Mouse (Mus musculus) CD8-positive naive resting alpha-beta T cell, adult 2 months (primary cell): ENCODE measurements around the gene Faah.

Experiments
- DNase-seq, 2 experiments: peaks; one replicate each; pipeline ENCODE4 v3.0.0; 2022; ENCODE audit warnings: low read depth in 2 of 2, low spot score in 2 of 2

Gene Faah

DNA sequence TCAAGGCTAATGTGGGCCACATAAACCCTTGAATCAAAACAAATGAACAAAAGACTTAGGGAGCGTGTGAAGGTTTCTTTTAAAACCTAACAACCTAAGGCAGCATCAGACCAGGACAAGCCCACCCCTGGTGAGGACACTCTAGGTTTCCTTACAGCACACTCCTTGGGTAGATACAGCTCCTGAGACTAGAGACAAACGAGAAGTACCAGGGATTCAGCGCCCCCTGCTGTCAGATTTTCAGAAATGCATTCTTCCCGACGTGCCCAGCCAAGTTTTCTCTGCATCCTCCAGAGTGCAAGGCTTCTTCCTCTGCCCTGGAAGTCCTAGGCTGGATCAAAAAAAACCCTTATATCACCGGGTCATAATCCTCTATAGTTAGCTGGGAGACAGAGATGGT, 65.0 kb downstream of the Faah start:
- DNase-seq, result peak; percentile 26 to 58

DNA sequence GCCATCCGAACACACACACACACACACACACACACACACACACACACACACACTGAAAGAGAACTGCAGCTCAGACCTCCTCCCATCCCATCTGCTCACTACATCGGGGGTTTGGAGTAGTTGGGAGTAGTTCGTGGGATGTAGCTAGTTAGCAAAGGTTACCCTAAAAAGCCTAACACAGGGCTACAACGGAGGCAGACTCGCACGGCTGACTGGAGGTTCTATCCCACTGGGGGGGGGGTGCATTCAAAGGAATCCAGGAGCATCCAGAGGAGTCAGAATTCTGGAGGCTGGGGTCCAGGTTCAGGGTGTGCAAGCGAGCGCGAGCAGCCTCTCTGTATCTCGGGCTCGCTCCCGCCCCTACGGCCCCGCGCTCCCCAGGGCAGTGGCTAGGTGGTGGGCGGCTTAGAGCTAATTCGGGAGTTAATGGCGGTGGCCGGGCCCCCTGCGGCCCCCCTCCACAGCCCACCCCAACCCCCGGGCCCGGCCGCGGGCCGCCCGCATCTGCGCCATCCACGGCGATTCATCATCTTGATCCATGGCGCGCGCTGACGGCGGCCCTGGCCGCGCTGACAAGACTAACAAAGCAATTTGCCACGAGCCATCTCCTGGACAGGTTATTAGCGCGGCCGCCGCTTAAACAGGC, 73.9 kb downstream of the Faah start:
- DNase-seq, result no peak

DNA sequence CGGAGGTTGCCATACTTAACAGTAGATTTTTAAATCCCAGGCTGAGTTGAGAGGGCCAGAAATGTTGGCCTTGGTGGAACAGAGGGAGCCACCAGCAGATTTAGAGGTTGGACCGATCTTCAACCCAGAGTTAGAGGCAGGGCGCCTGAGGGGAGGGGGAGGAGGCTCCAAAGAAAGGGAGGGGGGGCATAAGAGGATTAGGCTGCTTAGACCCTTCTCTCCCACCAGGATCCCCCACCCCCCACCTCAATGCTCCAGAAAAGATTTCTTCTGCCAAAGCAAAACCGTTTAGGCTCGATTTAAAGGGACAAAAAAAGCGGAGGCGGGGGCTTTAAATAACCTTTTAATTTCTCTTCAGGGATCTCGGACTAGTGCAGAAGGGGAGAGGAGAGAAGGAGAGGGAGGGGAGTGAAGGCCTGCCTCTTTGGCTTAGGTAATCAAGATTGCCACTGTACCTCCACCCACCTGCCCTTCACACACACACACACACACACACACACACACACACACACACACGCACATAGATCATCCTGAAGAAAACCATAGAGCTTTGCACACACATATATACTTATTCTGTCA, 76.4 kb downstream of the Faah start:
- no peak for DNase-seq

DNA sequence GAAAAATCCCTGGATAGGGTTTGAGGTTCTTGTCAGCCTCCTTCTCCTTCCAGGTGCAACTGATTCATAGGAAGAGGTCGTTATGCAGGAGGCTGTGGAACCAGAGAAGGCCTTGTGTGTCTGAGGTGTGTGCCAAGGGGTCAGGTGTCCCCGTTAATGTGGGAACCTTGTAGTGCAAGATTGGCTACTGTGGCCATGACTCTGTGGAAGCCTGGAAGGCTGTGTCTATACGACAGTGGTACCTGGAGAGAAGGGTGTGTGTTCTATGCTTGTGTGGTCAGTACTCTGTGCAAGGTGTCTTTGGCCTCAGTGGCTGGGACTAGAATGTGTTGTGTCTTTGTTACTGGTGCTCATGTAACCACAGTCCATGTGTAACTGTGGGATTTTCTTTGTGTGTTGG, 77.0 kb downstream of the Faah start:
- DNase-seq, result no peak

DNA sequence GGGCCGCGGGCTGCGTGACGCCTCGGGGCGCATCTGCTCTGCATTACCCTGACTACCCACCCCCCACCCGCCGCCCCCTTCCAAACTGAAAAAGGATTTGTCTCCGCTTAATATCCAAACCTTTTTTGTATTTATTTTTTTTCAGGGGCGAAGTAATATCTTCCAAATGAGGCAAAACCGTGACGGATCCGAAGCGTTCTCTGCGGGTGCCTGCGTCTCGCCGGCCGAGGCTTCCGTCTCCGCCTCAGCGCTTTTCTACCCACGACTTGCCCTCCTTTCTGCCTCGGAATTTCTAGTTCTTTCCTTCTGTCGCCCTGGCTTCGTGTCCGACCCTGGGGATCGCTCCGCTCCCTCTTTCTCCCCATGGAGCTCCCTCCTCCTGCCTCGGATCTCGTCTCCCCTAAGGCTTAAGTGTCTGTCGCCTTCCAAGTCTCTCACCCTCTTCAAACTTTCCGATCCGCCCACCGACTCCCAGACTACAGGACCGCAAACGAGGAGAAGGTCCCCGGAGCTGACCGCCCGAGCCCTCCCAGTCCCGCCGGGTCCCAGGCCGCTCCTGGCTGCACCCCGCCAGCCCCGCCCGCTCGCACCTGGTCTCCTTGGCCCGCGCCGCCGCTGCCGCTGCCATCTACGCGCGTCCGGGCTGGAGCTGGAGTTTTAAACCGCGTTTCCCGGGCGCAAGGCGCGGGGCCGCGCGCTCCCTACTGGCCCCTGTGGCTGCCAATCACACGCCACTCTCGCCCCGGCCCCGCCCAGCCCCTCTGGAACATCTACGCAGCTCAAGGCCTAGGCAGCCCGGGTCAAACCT, 78.2 kb downstream of the Faah start, which contains the start of gene Dmbx1:
Gene Dmbx1, minus strand, starts transcription at position 632 of the 808 bp plus-strand sequence.
- DNase-seq, result no peak

DNA sequence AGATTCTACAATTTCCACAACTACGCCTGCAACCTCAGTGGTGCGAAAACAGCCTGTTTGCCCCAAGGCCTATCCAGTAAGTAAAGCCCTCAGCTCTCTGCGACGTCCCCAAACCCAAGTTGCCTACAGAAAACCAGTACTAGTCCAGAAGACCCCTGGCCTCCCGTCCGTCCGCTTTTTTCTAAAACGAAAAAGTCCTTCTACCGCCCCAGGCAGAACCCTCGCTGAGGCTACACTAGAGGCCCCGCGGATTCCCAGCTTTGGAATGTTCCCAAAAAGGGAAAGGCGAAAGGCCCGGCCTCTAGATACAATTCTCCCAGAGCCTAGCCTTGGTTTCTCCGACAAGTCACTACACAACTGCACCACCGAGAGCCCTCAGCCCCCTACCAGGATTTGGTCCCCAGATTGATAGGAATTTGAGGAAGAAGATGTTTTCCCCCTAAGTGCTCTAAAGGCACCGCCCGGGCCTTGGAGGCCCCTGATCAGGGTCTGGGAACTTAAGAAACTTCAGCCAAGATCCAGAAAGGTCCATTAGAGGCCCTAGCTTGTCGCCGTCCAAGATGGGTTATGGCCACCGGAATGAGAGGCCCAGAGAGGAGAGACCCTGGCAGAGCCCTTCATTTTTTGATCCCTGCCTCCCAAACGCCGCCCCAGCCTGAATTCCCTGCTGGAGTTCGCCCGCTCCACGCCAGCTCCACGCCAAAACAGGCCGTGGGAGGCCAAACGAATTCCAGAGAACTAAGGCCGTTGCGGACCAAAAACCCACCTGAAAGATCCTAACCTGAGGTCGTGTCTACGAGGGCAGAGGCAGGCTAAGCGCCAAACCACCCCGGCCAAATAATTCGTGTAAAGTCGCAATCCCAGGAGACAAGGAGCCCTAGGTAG, 79.2 kb downstream of the Faah start:
- DNase-seq, result no peak

DNA sequence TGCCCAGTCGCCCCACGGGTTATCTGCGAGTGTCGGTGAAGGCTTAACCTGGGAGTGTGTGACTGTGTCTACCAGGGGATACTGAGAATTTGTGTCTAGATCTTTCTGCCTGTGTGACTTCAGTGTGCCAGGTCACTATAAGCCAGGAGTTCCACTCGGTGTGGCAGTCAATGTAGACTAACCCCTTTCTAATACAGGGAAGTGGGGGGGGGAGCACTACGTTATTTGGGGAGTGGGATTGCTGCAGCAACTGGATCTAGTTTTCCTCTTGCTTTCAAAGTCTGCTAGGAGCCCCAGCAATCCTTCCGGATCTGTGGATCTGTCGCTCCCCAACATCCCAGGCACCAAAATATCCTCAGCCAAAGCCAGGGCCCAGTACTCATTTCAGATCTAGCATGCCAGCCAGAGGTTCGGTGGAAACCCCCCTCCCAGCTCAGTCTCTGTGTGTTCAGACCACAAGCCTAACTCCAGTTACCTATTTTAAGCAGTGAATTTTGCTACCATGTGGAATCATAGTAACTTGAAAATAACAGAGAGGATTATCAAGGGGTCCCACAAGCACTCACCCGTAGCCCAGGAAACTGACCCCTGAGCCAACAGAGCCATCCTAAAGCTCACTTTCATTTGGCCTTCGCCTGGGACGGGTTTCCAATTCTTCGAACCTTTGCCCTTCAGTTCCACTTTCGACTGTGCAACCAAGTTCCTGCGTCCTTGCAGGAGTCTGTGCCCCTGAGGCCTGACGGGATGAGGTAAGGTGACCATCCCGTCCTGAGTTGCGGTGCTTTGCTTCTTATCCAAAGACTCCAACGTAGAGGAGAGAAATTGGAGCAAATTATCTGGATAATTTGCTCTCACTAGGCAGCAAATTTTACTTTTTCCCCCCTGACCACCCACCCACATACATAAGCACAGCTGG, 80.4 kb downstream of the Faah start:
- DNase-seq, result no peak

DNA sequence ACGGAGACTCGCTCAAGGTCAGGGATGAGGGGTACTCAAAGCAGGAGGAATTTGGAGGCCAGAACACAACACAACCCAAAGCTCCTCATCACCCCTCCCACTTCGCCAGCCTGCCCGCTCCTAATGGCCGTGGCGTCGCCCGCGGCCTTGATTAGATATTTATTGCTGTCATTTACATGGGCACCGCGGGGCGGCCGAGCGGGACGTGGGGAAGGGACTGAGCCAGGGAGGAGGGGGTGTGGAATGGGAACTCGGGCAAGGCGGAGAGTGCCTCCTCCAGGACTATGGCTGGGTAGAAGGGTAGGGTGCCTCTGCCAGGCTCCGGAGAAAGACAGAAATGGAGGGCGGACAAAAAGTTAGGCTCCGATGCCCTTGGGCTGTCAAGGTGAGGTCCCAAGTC, 81.1 kb downstream of the Faah start:
- DNase-seq, result no peak

DNA sequence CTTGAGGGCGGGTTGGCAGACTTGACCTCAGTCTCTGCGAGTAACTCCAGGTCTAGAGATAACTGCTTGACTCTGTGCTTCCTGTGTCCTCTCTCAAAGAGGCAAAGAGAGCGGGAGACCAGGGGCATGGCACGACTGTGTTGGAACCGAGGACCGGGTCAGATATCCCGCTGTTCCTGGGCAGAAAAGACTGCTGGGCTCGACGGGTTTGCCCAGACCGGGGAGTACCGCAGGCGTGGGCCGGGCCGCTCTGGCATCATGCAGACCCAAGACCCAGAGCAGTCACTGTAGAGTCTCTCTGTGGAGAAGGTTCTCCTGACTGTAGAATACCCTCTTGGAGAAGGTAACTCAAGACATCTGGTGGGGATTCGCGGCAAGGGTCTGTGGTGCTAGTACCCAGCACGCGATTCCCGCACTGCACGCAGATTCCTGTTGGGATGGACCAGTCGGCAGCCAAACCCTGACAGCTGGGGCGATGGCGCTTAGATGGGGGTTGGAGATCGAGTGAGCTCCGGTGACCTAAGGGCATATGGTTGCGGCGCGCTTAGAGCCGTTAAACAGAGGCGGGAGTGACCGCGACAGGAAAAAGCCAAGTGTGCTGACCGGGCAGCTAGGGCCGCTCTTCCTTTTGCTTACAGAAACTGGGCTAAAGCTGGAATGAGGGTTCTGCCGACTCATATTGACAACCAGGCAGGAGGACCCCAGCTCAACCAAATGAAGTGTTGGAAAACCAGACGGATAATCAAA, 81.7 kb downstream of the Faah start:
- no peak for DNase-seq

DNA sequence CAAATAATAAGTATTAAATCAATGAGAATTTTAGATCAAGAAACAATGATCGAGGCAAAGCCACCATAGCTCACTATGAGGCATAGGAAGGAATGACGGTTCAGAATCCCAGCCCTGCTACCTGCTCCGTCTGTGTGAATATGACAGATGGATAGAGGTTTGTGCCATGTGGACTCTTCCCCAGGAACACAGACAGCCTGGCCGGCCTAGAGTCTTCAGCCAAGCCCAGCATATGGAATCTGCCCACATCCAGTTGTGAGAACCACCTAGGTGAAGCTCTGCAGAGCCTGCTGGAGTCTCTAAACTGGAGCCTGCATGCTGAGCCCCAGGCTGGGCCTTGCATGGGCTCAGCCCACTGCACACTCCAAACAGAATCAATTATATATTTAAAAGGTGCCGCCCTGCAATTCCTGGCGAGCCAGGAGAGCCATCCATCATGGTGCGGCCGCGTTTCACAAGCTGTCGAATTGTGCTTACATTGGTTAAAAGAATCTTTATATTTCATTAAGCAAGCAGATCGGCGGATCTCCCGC, 86.1 kb downstream of the Faah start:
- DNase-seq, result no peak

DNA sequence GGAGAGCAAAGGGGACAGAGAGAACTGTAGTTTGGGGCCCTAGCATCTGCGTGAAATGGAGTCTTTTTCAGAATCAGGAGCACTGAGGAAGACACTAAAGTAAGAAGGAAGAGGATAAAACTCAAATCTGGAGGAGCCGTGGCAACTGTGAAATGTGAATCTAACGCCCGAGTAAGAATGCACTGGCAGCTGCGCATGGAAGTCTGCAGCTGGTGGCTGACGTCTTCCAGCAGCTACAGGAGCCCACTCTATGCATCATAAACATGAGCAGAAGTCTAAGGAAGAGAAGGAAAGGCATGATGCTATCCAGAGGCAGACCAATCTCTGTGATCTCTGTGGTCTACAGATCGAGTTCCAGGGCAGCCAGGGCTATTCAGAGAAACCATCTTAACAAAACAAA, 90.1 kb downstream of the Faah start:
- DNase-seq, result no peak

DNA sequence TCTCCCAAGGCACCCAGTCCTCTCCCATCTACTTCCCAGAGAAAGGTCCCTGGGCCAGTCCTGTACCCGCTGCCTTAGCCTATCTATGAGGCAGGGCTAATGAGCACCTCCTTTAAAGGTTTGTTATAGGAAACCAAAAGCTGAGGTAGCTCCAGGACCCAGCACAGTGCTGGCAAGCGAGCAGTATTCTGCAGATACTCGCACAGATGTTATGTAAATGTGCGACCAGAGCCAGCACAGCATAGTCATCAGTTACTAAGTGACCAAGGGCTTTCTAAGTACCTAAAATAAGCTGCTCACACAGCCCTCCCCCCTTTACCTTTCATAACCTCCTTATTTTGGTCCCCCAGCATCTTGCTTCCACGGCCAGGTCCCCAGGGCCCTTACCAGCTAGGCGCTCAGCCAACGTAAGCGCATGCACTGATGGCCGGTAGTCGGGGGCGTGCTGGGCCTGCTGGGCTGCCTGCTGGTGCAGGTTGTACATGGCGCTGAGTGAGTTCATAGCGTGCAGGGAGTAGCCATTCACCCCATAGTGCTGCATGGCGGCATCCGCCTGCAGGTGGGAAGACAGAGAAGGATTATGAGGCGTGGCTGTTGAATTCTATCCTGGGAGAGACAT, 94.4 kb downstream of the Faah start:
- DNase-seq, result no peak

DNA sequence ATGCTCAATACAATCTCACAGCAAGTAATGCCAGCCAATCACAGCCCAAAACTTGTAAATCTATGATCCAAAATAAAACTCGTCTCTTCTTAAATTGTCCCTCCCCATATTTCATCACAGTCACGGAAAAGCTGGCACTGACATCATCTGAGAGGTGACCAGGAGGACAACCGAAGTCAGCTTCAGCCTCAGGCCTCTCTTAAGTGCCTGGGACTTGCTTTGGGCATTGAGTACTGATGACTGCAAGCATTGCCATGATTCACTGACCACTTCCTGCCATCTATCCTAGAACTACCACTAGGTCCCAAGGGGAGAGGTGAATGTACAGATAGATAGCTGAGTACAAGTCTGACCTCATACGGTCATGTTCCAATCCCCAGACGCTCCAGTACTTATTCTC, 95.0 kb downstream of the Faah start:
- DNase-seq, result no peak

DNA sequence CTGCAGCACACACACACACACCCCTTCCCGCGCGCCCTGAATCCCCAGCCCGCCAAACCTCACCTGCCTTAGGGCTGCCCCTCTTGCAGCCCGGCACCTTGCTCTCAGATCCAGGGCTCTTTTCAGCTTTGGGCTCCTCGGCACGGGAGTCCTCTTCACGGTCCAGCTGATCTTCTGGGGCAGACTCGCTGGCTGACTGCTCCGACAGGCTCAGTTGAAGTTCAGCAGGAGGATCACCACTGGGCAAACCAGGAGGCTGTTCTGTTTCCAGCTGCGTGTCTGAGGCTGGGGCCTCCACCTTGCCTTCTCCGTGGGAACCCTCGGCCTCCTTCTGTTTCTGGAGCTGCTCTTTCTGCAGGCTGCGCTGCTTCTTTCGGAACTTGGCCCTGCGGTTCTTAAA, 97.8 kb downstream of the Faah start:
- DNase-seq, result no peak
